Mouse (Mus musculus) layer of hippocampus, postnatal 14 days (tissue): ENCODE measurements around the gene Acsl5. TPM values are rescaled to one million over a fixed set of nuclear protein-coding genes. Genes with fewer than 3 reads are reported as not detected.

Source experiments
- DNase-seq, 2 experiments: peaks; one replicate each; pipeline ENCODE4 v3.0.0; 2021 to 2022; ENCODE audit warnings: low spot score in 2 of 2, mixed read lengths in 1 of 2
- long read RNA-seq, 2 experiments: library from polyadenylated mRNA; stranded (forward); transcript quantifications; one replicate each; pipeline ENCODE4 v2.0.0; 2021
- total RNA-seq, 2 experiments: library from RNA; stranded (reverse); gene quantifications; 2 replicates each; pipeline ENCODE4 v1.2.3; 2021

Gene Acsl5
- 10 to 100 TPM; 27.0 to 27.6 TPM for total RNA-seq
- long read RNA-seq, experiment 1, full-length matches to known transcripts, result 35 of 44 reads
- long read RNA-seq, experiment 1, partial matches to known transcripts, result 7 of 44 reads
- long read RNA-seq, experiment 1, other reads (novel, unspliced or antisense), result 2 of 44 reads
- long read RNA-seq, experiment 2, full-length matches to known transcripts, result 43 of 60 reads
- long read RNA-seq, experiment 2, partial matches to known transcripts, result 14 of 60 reads
- long read RNA-seq, experiment 2, other reads (novel, unspliced or antisense), result 3 of 60 reads

DNA sequence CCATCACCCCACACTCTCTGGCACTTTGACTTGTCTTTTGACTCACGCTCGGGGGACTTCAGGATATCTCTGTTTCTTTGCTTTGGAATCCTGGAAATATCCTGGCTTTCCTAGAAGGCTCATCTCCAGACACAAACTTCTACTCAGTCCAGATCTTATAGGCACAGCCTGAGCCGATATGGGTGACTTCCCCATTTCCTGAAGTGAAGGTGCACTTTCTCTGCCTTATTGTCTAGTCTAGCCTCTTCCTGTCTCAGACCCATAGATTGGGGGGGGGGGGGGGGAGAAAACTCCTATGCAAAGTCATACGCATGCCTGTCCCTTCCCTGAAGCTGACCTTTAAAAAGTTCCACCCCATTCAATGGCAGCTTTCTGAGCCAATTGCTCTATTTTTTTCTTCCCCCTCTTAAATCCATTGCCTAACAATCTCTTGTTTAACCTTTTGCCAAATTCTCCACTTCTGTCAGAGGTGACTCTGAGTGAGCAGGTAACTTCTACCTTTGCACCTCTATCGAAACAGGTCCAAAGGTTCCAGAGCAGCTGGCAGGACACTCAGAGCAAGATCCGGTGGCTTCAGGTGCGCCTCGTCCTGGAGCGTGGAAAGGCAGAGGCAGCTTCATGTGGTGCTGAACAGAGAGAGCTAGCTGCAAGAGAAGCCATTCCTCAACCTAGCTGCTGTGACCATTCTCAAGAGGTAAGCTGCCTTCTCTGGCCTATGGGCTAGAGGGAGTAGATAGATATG is at the start of gene Acsl5:
Gene Acsl5, plus strand, starts transcription at position 556 of the 742 bp plus-strand sequence.
- DNase-seq, result no peak

DNA sequence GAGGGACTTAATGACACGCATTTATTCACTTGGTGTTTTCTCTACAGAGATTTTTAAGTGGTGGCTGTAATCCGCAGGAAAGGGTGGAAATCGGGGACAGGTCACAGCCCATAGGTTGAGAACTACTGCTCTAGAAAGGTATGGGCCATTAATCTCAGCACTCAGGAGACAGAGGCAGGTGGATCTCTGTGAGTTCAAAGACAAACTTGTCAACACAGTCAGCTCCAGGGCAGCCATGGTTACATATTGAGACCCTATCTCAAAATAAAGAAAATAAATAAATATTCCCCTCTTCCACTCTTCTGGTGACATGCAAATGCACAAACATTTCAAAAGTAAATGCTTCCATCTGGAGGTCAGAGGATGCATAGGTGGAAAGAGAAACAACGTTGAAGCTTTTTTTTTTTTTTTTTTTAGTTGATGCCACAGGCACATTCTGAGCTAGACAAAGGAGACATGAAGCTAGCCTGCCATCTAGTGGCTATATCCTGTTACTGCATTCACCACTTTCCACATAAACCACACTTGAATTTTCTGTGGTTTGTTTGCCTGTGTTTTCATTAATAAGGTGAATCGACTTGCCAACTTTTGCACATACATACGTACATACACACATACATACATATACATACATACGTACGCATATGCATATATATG is 45.1 kb upstream of the Acsl5 start:
- DNase-seq, result peak; percentile 54 to 77

DNA sequence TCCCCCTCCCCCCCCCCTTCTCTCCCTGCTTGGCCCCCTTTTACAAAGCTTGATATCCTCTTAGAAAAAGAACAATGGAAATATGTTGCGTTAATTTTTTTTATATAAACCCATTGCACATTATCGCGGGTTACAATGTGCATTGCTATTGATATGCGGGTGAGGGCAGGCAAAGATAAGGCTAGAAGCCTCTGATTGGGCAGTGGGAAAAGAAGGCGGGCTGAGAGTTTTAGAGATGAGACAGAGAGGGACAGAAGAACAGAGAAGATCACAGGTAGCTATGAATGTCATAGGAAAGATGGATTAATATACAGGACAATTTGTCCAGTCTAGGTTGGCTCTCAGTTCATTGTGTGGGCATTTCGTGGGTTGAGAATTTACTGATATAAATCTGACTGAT is 44.5 kb upstream of the Acsl5 start:
- DNase-seq, result no peak

DNA sequence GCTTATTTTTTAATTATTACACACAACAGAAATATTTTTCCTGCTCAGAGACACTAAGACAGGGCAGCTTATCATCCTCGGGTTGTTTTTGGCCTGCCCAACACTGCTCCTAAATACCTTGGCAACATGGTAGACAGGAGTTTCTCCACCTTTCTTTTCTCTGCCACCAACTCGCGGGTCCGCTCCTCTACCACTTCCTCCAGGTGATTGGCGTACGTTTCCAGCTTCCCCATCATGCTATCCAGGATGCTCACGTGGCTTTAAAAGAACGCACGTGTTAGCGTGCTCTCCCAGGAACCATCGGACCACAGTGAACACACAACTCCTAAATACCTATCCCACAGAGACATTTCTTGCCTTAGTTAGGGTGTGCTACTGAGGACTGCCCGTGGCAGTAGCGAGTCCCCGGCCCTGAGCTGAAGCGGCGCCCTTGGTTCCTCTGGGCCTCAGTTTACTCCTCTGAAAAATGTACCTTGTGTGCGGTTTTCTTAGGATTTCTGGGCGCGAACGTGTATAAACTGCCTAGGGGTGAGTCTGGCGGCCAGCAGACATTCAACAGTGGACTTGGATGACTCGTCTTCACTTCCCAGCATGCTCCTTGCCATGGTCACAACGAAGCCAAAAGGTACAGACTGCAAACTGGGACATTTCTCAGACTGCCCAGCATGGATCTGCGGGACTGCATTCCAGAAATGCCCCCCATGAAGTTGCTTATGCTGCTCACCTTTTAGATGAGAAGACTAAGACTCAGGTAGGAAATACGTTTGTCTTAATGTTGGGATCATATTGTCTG is 43.8 kb upstream of the Acsl5 start:
- no peak for DNase-seq

DNA sequence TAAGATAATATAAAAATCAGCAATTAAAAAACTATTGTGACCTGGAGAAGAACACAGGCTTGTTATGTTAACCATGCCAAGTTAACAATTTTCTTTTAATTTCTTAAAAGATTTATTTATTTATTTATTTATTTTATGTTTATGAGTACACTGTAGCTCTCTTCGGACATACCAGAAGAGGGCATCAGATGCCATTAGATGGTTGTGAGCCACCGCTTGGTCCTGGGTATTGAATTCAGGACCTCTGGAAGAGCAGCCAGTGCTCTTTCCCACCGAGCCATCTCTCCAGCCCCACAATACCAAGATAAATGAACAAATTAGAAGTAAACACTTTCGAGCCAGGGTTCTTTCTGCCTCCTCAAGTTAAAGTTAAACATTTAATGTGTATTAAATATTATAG is 43.1 kb upstream of the Acsl5 start:
- DNase-seq, result no peak

DNA sequence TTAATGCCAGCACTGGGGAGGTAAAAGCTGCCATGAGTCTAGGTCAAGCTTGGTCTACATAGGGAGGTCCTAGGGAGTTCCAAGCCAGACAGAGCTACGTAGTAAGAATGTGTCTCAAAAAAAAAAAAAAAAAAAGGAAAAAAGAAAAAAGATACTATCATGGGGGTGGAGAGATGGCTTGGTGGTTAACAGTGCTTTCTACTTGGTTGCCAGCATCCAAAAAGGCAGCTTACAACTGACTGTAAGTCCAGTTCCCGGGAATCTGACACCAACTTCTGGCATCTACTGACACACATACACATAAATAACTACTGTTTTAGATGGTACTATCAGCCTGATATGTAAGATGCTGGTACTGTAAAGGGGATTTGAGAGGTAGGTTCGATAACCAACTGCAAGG is 42.7 kb upstream of the Acsl5 start:
- no peak for DNase-seq

DNA sequence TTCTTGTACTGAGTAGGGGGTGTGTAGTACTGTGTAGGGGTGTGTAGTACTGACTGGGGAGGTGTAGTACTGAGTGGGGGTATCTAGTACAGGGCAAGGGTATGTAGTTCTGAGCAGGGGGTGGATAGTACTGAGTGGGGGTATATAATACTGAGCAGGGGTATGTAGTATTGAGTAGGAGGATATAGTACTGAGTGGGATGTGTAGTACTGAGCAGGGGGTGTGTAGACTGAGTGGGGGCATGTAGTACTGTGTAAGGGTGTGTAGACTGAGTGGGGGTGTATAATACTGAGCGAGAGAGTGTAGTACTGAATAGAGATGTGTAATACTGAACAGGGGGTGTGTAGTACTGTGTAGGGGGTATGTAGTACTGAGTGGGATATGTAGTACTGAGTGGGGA is 40.0 kb upstream of the Acsl5 start:
- DNase-seq, result no peak

DNA sequence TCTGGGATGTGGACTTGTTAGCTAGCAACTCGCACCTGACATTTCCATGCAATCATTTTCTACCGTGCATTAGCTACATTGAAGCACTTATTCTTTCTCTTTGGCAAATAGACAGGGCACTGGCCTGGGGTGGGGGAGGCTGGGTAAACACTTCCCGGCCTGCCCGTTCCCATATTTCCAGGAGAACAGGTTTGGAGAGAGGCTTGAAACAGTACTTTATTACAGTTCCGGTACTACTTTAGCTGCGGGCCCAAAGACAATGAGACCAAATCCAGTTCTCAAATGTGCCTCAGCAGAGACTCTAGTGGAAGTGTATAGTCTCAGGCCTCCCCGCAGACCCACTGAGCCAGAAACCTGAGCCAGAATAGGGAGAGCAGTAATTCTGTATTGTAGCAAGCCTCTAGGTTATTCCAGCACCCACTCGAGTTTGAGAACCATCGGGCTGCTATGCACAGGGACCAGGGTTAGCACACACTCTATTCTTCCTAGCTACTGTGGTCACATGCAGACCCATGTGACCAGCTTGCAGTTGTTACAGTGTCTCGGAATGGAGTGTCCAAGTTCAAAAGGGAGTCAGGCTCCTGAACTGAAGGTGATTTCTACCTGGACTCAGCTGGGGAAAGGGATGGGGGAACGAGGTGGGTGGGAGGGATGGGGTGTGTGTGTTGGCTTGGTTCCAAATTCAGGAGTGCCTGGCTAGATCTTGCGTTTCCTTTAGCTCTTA is 38.0 kb upstream of the Acsl5 start:
- DNase-seq, result no peak

DNA sequence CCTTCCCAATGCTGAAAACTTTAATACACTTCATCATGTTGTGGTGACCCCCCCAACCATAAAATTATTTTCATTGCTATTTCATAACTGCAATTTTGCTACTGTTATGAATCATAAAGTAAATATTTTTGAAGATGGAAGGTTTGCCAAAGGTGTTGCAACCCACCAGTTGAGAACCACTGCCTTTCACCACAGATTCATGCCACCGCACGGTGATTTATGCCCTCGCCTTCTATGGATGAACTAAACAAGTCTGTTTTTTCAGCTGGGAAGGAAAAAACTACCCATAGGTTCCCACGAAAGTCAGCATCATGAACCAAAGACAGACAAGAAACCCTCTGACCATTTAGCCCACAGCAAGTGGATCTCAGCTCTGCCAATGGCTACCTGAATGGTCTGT is 34.9 kb upstream of the Acsl5 start:
- DNase-seq, result no peak

DNA sequence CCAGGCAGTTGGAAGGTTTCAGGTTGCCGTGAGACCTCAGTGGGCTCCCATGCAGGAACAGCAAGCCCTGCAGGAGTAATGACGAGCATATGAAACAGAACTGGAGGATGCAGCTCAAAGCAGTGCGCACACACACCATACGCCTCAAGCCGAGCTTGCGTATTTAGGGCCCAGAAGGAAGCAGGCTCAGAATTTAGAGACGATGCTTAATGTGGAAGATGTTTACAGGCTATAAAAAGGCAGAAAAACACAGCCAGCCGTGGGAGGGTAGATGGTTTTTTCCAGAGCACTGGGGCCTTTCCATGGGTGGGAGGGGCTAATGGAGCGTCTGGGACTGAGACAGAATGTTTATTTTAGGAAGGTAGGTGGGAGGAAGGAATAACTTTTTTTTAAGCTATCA is 34.4 kb upstream of the Acsl5 start:
- DNase-seq, result peak; percentile 30 to 73

DNA sequence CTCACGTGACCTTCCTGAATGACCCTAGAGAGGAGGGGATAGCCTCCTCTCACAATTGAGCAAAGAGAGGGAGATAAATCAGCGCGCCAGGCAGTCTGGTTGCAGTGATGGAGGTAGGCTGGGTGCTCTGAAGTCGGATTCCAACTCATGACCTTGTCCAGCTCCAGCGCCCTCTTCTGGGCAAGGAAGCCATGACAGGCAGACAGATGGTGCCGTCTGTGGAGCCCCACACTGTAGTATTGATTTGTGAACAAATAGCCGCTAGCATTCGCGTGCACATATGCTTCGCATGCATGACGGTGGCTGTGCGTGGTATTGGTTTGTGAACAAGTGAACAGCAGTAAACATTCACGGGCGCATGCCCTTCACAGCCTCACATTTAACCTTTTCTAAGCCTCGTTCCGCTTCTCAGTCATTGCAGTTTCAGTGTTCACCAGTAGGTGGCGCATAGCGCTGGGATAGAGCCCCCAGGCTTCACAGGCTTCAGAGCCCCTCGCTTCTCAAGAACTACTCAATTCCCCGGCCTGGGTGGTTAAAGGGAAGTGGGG is 33.5 kb upstream of the Acsl5 start:
- DNase-seq, result peak; percentile 89 to 95

DNA sequence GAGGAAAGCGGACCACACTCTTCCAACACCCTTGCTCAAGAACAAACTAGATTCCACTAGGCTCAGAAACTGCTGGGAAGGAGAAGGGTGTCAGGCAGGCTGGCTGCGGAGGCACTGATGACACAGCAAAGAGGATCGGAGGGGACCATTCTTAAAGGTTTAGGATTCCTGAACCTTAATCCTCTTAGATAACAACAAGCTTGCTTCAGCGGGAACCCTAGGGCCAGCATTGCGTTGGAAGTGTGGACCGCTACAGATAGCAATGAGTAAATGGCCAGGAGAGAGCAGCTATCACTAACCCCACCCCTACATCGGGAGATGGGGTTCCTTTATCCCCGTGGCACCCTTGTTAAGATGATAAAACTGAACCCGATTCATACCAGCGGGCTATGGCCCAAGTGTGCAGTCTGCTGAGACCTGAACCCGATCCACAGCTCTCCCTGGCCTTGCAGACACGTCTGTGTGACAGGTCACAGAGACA is 33.0 kb upstream of the Acsl5 start:
- DNase-seq, result no peak

DNA sequence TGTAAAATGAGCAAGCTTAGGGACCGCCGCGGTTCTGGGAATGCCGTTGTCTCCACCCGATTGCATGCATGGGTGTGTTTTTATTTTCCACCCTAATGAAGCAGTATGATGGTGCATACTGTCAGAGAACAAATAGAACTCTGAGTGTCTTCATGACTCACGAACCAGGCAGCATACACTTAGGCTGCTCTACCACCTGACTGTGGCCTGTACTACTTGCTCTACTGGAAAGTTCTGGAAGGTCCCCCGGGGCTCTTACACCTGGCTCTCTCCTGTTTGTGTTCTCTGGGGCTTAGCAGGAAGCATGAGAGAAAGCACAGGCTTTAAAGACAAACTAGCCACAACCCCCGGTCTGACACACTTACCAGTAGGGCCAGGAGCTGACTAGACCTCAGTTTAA is 32.4 kb upstream of the Acsl5 start:
- no peak for DNase-seq

DNA sequence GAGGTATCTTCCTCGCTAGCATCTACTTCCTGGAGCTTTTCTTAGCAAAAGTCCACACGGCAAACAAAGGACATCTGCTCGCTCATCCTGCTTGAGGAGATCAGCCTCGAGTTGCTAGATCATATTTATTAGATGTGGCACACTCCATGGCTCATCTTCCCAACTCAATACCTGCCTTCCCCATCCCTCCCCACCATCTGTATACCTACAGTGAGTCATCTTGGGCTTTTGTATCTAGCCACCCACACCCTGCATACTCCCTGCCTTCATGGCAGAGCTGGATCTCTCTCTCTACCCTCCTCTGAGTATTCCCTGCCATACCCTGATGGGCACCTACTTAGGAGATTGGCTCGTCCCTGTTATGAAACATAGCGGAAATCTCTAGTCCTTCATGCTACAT is 30.5 kb upstream of the Acsl5 start:
- DNase-seq, result no peak

DNA sequence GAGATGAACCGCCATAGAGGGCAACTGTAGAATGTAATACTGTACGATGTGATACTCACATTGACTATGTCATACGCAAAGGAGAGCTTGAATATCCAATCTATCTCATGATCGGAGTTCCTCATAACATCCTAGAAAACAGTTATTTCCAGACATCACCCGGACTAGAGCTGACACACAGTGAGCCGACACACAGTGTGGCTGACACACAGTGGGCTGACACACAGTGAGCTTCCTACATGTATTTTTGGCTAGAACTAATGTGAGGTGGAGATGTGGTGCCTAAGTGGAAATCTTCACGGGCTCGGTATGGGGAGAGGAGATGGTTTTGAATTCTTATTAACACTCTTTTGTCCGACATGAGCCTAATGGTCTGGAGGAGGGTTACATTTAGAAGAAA is 29.5 kb upstream of the Acsl5 start:
- no peak for DNase-seq

DNA sequence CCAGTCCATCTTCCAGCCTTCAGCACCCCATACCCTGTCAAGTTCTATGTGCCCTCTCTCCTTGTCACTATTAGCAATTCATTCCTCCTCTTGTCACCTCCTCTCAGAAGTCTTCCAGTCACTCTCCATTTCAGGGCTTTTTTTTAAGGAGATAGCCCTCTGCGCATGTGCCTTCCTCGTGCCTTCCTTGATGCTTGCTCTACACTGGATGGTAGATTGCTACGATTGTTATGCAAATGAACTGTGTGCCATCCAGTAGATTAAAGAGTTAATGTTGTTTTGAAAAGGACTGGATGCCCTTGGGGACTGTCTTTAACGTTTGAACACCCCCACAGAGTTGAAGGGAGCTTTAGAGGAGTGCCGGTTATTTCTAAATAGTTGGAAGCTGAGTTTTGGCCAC is 25.1 kb upstream of the Acsl5 start:
- no peak for DNase-seq

DNA sequence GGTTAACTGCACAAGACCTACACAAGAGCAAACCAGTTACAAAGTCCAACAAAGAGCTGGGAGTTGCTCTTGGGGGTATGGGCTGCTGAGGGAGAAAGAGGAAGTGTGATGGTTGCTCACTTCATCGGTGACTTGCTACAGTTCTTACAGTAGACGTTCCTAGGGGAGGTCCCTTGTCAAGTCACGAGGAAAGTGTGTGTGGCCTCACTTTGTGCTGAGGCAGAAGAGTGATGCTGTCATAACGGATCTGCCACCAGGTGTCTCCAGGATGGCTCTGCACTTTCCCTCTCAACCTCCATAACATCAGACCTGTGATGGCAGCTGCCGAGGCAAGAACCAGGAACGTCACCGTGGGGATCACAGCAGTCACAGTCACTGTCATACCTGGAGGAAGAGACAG is 24.6 kb upstream of the Acsl5 start:
- DNase-seq, result no peak

DNA sequence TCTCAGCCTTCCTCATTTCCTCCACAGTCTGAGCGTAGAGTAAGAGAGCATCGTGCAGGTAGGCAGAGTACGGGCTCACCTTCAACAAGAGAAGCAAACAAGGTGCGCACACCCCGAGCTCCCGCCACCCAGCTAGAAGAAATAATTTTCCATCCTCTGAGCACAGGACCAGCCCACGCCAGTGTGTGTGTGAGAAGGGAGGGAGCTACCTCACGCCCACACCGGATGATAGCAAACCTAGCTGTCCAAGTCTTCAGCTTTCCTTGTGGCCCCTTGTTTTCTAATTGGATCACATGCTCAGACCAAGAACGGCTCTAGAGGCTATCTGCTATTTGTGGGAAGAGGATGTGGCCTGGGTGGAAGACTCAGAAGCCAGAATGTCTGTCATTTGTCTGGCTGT is 20.7 kb upstream of the Acsl5 start:
- DNase-seq, result no peak

DNA sequence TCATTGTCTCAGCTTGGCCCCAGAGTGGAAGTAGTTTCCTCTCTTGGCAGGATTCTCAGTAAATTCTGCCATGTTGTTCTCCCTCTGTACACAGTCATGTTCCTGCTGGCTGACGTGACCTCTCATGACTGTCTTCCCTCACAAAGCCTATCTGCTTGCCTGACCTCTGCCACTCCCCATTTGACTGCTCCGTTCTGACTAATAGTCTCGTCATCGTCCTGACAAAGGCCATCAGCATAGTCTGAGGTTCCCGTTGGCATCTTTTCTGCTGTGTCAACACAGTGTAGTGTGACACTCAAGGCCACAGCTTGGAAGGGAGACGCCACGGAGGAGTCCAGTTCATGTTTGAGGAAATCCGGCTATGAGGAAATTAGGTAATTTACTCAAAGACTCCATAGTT is 19.6 kb upstream of the Acsl5 start:
- DNase-seq, result no peak

DNA sequence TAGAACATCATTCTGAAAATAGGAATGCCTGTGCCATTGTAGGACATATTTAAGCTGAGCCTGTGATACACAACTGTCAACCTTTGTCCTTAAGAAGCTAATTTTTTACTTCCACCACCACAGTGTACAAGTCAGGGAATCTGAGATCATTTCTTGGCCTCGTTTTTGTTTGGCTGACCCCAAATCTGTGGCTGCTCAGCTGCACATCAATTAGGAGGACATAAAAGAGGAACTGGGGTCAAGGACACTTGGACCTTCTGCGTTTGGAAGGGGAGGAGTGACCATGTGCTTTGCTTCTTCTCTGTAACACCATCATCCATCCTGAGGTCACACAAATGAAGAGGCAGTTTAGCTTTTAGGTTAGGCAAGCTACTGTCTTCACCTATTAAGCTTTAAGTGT is 15.7 kb upstream of the Acsl5 start:
- DNase-seq, result no peak

DNA sequence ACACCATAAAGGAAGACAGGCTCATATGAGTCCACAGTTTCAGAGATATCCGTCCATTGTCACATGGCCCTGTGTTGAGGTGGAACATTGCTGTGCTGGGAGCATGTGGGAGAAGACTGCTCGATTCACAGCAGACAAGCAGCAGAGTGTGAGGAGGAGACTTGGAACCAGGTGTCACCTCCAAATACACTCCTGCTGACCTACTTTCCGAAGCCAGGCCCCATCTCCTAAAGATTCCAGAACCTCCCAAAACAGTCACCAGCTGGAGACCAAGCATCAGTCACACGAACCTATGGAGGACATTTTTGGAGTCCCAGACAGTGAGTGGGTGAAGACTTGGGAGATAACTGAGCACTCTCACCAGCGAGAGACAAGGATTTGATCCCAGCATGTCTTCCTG is 15.2 kb upstream of the Acsl5 start:
- DNase-seq, result no peak
